Mouse (Mus musculus) heart, embryonic 12.5 days (tissue): ENCODE results near the gene Gm45808. TPM values are rescaled to one million over a fixed set of nuclear protein-coding genes. Genes with fewer than 3 reads are reported as not detected.
"Not testable (repeated sequence)": the region's sequence is repeated elsewhere in the genome, so short reads cannot be mapped to it uniquely, and the experiment has no call there.

Source experiments
- ATAC-seq: fragments of 200-750 bp; cut with Nextera tagmentation; 2 replicates; pipeline ENCODE4 v1.8.0; 2017; ENCODE audit warnings: moderate TSS enrichment, moderate library complexity; ENCODE audit not compliant: insufficient number of reproducible peaks, low FRiP score
- H3K27ac ChIP-seq: fragments of 300-500 bp; sonication (generic); 2 replicates; pipeline ENCODE4 v1.5.1; 2016; ENCODE audit warnings: mild to moderate bottlenecking, moderate library complexity; ENCODE audit not compliant: poor library complexity, severe bottlenecking
- H3K27me3 ChIP-seq: fragments of 300-500 bp; sonication (generic); replicated peaks from 2 replicates; pipeline ENCODE4 v1.6.1; 2016; ENCODE audit warnings: mild to moderate bottlenecking, moderate library complexity
- H3K36me3 ChIP-seq: fragments of 300-500 bp; sonication (generic); 2 replicates; pipeline ENCODE4 v1.6.1; 2016; ENCODE audit warnings: mild to moderate bottlenecking, moderate library complexity
- H3K4me1 ChIP-seq: fragments of 300-500 bp; sonication (generic); replicated peaks from 2 replicates; pipeline ENCODE4 v1.6.1; 2016; ENCODE audit warnings: mild to moderate bottlenecking
- H3K4me2 ChIP-seq: fragments of 300-500 bp; sonication (generic); 2 replicates; pipeline ENCODE4 v1.6.1; 2016; ENCODE audit warnings: mild to moderate bottlenecking, moderate library complexity
- H3K4me3 ChIP-seq: fragments of 300-500 bp; sonication (generic); 2 replicates; pipeline ENCODE4 v1.5.1; 2016; ENCODE audit warnings: mild to moderate bottlenecking
- H3K9ac ChIP-seq: fragments of 300-500 bp; sonication (generic); 2 replicates; pipeline ENCODE4 v1.6.1; 2016; ENCODE audit warnings: mild to moderate bottlenecking, moderate library complexity
- H3K9me3 ChIP-seq: fragments of 300-500 bp; sonication (generic); replicated peaks from 2 replicates; pipeline ENCODE4 v1.6.1; 2016; ENCODE audit warnings: mild to moderate bottlenecking, moderate library complexity
- WGBS: fragments of 180-500 bp; shearing (Covaris S2); methylation state at CpG from one replicate; pipeline ENCODE4 v1.1.7; 2016; 5-methylcytosine and 5-hydroxymethylcytosine counted together
- polyA plus RNA-seq: library from polyadenylated mRNA; unstranded; fragments of >200 nt; fragmentation: Nextera tagmentation; extraction: Ambion mirVana; gene quantifications from 2 replicates; pipeline ENCODE4 v1.2.1, GENCODE M21; 2016

Gene Gm45808
- not detected in 2 replicates for polyA plus RNA-seq

GRCm38 (mm10) chr7:45486761-45487415, at the start of gene Gm45808:
Gm45808 (minus strand) TSS chr7:45486811.
- ATAC-seq, result no peak
- H3K27ac ChIP-seq, result no peak within 1 kb of the TSS
- H3K9ac ChIP-seq, result no peak within 1 kb of the TSS
- 84% methylated on average over 12 of the region's 12 CpGs for WGBS
- no peaks in the 10 kb centered on the region for H3K27me3 ChIP-seq
- no peaks in the 10 kb centered on the region for H3K9me3 ChIP-seq
- no peak within 1 kb of the TSS for H3K4me3 ChIP-seq
- H3K4me2 ChIP-seq, result no peak within 1 kb of the TSS
- 0 out of 2 replicates have a peak, but pooled peaks cover 3% of the 10 kb centered on the region for H3K36me3 ChIP-seq
- H3K4me1 ChIP-seq, result peaks cover 26% of the 10 kb centered on the region

GRCm38 (mm10) chr7:45535676-45536075, 49.1 kb upstream of the Gm45808 start:
- Histone ChIP-seq H3K27ac (no peak overlapping the region), H3K9ac (no peak overlapping the region), H3K27me3 (0 out of 2 replicates have a peak, but pooled peaks cover 3% of the 10 kb centered on the region), H3K4me2 (no peak overlapping the region), H3K9me3 (no peaks in the 10 kb centered on the region), H3K4me1 (peaks cover 9% of the 10 kb centered on the region), H3K36me3 (no peaks in the 10 kb centered on the region), H3K4me3 (no peak overlapping the region)
- no peak for ATAC-seq
- WGBS, result 73% methylated on average over 1 of the region's 1 CpGs

GRCm38 (mm10) chr7:45530643-45531042, 44.0 kb upstream of the Gm45808 start:
- H3K4me2 ChIP-seq, result peak overlapping the region; percentile 20
- peaks cover 3% of the 10 kb centered on the region; the same call in 1 of the 2 replicates for H3K27me3 ChIP-seq
- H3K4me1 ChIP-seq, result peaks cover 16% of the 10 kb centered on the region
- no peak overlapping the region for H3K27ac ChIP-seq
- no peak for ATAC-seq
- H3K4me3 ChIP-seq, result no peak overlapping the region; the same call in 1 of the 2 replicates
- H3K36me3 ChIP-seq, result no peaks in the 10 kb centered on the region
- 71% methylated on average over 2 of the region's 2 CpGs for WGBS
- 0 out of 2 replicates have a peak overlapping the region, but pooled peaks have one; percentile 9 for H3K9ac ChIP-seq
- H3K9me3 ChIP-seq, result no peaks in the 10 kb centered on the region

- peaks cover 3% of the 10 kb centered on the region; the same call in 1 of the 2 replicates for H3K27me3 ChIP-seq
- peaks cover 26% of the 10 kb centered on the region for H3K4me1 ChIP-seq
- ATAC-seq, result no peak
- no peak overlapping the region for H3K4me3 ChIP-seq
- H3K4me2 ChIP-seq, result peak overlapping the region; percentile 20
- H3K9me3 ChIP-seq, result no peaks in the 10 kb centered on the region
- H3K9ac ChIP-seq, result peak overlapping the region; percentile 56
- peak overlapping the region; percentile 17; the same call in 1 of the 2 replicates for H3K27ac ChIP-seq
- 7% methylated on average over 6 of the region's 6 CpGs for WGBS
- peaks cover 1% of the 10 kb centered on the region for H3K36me3 ChIP-seq
These were observed 42.9 kb upstream of the Gm45808 start for GRCm38 (mm10) chr7:45529461-45529860.

- H3K4me3 ChIP-seq, H3K9ac ChIP-seq, ATAC-seq, H3K9me3 ChIP-seq, H3K4me2 ChIP-seq, H3K27me3 ChIP-seq: not testable (repeated sequence)
- 74% methylated on average over 6 of the region's 6 CpGs for WGBS
- Histone ChIP-seq H3K4me1 (peaks cover 42% of the 10 kb centered on the region), H3K27ac (peak overlapping the region; percentile 95; the same call in 1 of the 2 replicates), H3K36me3 (peaks cover 17% of the 10 kb centered on the region)
These were observed 40.6 kb upstream of the Gm45808 start for GRCm38 (mm10) chr7:45527169-45527568.

- Histone ChIP-seq H3K9ac (peak overlapping the region; percentile 90; the same call in 1 of the 2 replicates), H3K9me3 (no peaks in the 10 kb centered on the region), H3K36me3 (peaks cover 17% of the 10 kb centered on the region), H3K4me1 (peaks cover 43% of the 10 kb centered on the region), H3K27me3 (no peaks in the 10 kb centered on the region; the same call in 1 of the 2 replicates), H3K4me2 (peak overlapping the region; percentile 77), H3K4me3 (peak overlapping the region; percentile 72), H3K27ac (peak overlapping the region; percentile 95)
- ATAC-seq, result no peak
- WGBS, result 19% methylated on average over 7 of the region's 7 CpGs
These were observed 40.0 kb upstream of the Gm45808 start for GRCm38 (mm10) chr7:45526474-45527120.

GRCm38 (mm10) chr7:45525809-45526473, 39.3 kb upstream of the Gm45808 start, which contains the start of the genes Ppp1r15a and Plekha4:
Ppp1r15a (minus strand) TSS chr7:45526268.
Plekha4 (plus strand) TSS chr7:45526330.
- Histone ChIP-seq H3K4me1 (peaks cover 43% of the 10 kb centered on the region), H3K27ac (peak within 1 kb of the TSS; percentile 95)
- WGBS, result under 1% methylated on average over 54 of the region's 54 CpGs

GRCm38 (mm10) chr7:45524841-45525621, 38.4 kb upstream of the Gm45808 start:
- Histone ChIP-seq H3K27me3 (no peaks in the 10 kb centered on the region), H3K9ac (peak overlapping the region; percentile 90), H3K9me3 (no peaks in the 10 kb centered on the region), H3K27ac (peak overlapping the region; percentile 95), H3K36me3 (peaks cover 17% of the 10 kb centered on the region), H3K4me3 (peak overlapping the region; percentile 72), H3K4me1 (peaks cover 37% of the 10 kb centered on the region), H3K4me2 (peak overlapping the region; percentile 77)
- 5% methylated on average over 12 of the region's 12 CpGs for WGBS
- ATAC-seq, result peak; percentile 82

More at GRCm38 (mm10) chr7:45525809-45526473, 39.3 kb upstream of the Gm45808 start, which contains the start of the genes Ppp1r15a and Plekha4:
- Histone ChIP-seq H3K4me3 (peak within 1 kb of the TSS; percentile 72), H3K36me3 (peaks cover 17% of the 10 kb centered on the region), H3K9me3 (no peaks in the 10 kb centered on the region), H3K27me3 (no peaks in the 10 kb centered on the region; the same call in 1 of the 2 replicates), H3K4me2 (peak within 1 kb of the TSS; percentile 77), H3K9ac (peak within 1 kb of the TSS; percentile 90)
- peak; percentile 86 for ATAC-seq

GRCm38 (mm10) chr7:45523678-45524170, 37.1 kb upstream of the Gm45808 start:
- H3K9ac ChIP-seq, result peak overlapping the region; percentile 63
- H3K27me3 ChIP-seq, result no peaks in the 10 kb centered on the region
- peaks cover 27% of the 10 kb centered on the region for H3K4me1 ChIP-seq
- peaks cover 17% of the 10 kb centered on the region for H3K36me3 ChIP-seq
- ATAC-seq, result no peak
- WGBS, result 73% methylated on average over 13 of the region's 13 CpGs
- peak overlapping the region; percentile 77 for H3K4me2 ChIP-seq
- H3K4me3 ChIP-seq, result peak overlapping the region; percentile 46
- peak overlapping the region; percentile 72 for H3K27ac ChIP-seq
- H3K9me3 ChIP-seq, result no peaks in the 10 kb centered on the region
